Mouse (Mus musculus) spleen, adult 2 months (tissue): ENCODE measurements around the gene Gm37240.

Experiments used
- CTCF ChIP-seq: fragments of 200-500 bp; IDR thresholded peaks from 2 replicates; pipeline ENCODE4 v1.5.1; 2011; ENCODE audit warnings: mild to moderate bottlenecking, inconsistent platforms; ENCODE audit not compliant: insufficient read depth, insufficient read length, insufficient replicate concordance; ENCODE audit errors: extremely low read depth
- POLR2A ChIP-seq: fragments of 200-500 bp; IDR thresholded peaks from 2 replicates; pipeline ENCODE4 v1.6.1; 2011; ENCODE audit warnings: low read depth, low read length, inconsistent platforms

DNA sequence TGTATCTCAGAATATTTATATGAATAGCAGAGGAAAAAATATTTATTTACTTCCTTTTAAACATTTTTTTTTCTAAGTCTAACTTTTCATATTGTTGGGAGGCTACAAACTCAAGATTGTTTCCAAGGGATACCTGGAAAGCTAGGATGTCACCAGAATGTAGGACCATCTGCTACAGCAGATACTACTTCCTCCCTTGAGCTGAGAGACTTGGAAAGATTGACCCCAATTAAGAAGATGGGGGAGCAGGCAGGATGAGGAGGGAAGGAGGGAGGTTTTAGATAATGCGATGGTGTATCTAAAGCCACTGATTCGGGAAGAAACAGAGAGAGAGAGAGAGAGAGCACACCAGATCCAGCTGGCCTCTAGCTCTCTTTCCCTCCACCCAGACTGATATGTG, 418.3 kb downstream of the Gm37240 start:
- TF ChIP-seq CTCF (no peak), POLR2A (no peak)
